Comparison of ENCODE assay signal across 8 mouse cellular contexts in genomic region chr15:81989371-81990062, GRCm38 (mm10). TPM values are rescaled to one million over a fixed set of nuclear protein-coding genes. Genes with fewer than 3 reads are reported as not detected.
DNase-seq lines count a peak whose midpoint lies in the region; ATAC-seq lines count a peak whose summit lies in the region.

No protein-coding gene starts in this region.

- no peak overlapping the region for H3K4me3 ChIP-seq in hindbrain, embryonic 13.5 days

- H3K4me1 ChIP-seq in hindbrain, embryonic 13.5 days (replicated peaks) = peaks cover 8% of the 10 kb centered on the region

- H3K27me3 ChIP-seq in hindbrain, embryonic 13.5 days = no peaks in the 10 kb centered on the region

- peak overlapping the region; percentile 44; the same call in 1 of the 2 replicates for H3K27ac ChIP-seq in hindbrain, embryonic 13.5 days

- H3K36me3 ChIP-seq in hindbrain, embryonic 13.5 days = peaks cover 27% of the 10 kb centered on the region

- WGBS in hindbrain, embryonic 13.5 days = 42% methylated on average over 11 of the region's 11 CpGs

- ATAC-seq in hindbrain, embryonic 13.5 days (ENCODE audit: low FRiP score) = 0 out of 2 replicates have a peak, but pooled peaks have one; percentile 54

- no peaks in the 10 kb centered on the region for H3K9me3 ChIP-seq in hindbrain, embryonic 13.5 days

- H3K9ac ChIP-seq in hindbrain, embryonic 13.5 days = no peak overlapping the region; the same call in 1 of the 2 replicates

- DNase-seq in MN1 (ENCODE audit: low spot score) = peak; percentile 95
- peak; percentile 88 for DNase-seq in cerebellum, adult 9-11 months
- peak; percentile 76 to 85 for DNase-seq in frontal cortex, postnatal 14 days (ENCODE audit: low spot score in 2 of 2)
- DNase-seq in layer of hippocampus, postnatal 14 days (ENCODE audit: low spot score in 2 of 2) = peak; percentile 88 to 93
- peak; percentile 95 for DNase-seq in lung, postnatal 10 days
- DNase-seq in ovary, postnatal 36 days (ENCODE audit: low spot score) = peak; percentile 81
- peak; percentile 65 for DNase-seq in thymus, postnatal 25 days

- H3K4me2 ChIP-seq in hindbrain, embryonic 13.5 days = no peak overlapping the region

RNA-seq across cellular contexts. Expression of gene Xrcc6, which starts 1.9 kb away (rescaled TPM):
- 43.4 and 44.9 TPM in 2 replicates for polyA plus RNA-seq in hindbrain, embryonic 13.5 days (2015; fragmentation: Nextera tagmentation; extraction: Ambion mirVana)
- 10 to 100 TPM; 29.1 to 30.2 TPM for total RNA-seq in layer of hippocampus, postnatal 14 days (2021)

RNA-seq across cellular contexts. Expression of gene 1700029P11Rik, which starts 9.2 kb away (rescaled TPM):
- not detected in 2 replicates for polyA plus RNA-seq in hindbrain, embryonic 13.5 days (2015; fragmentation: Nextera tagmentation; extraction: Ambion mirVana)
- total RNA-seq in layer of hippocampus, postnatal 14 days (2021) = not detected

RNA-seq across cellular contexts. Expression of gene Pmm1, which starts 28.8 kb away (rescaled TPM):
- polyA plus RNA-seq in hindbrain, embryonic 13.5 days (2015; fragmentation: Nextera tagmentation; extraction: Ambion mirVana) = 62.9 and 65.3 TPM in 2 replicates
- 100 to 1,000 TPM; 188 to 201 TPM for total RNA-seq in layer of hippocampus, postnatal 14 days (2021)

RNA-seq across cellular contexts. Expression of gene Desi1, which starts 44.1 kb away (rescaled TPM):
- 42.2 and 45.1 TPM in 2 replicates for polyA plus RNA-seq in hindbrain, embryonic 13.5 days (2015; fragmentation: Nextera tagmentation; extraction: Ambion mirVana)
- total RNA-seq in layer of hippocampus, postnatal 14 days (2021) = 100 to 1,000 TPM; 115 to 119 TPM

RNA-seq across cellular contexts. Expression of gene Csdc2, which starts 53.0 kb away (rescaled TPM):
- polyA plus RNA-seq in hindbrain, embryonic 13.5 days (2015; fragmentation: Nextera tagmentation; extraction: Ambion mirVana) = 130 and 137 TPM in 2 replicates
- total RNA-seq in layer of hippocampus, postnatal 14 days (2021) = 100 to 1,000 TPM; 131 to 136 TPM
